10 mouse cellular contexts compared by ENCODE assay signal in genomic region chr16:34302063-34302462, GRCm38 (mm10).
DNase-seq lines count a peak whose midpoint lies in the region; ATAC-seq and TF ChIP-seq lines count a peak whose summit lies in the region.
"Had no signal": no experiment of that assay in that cellular context is flagged by ENCODE, and none has a peak within 500 bp of the region (broad histone marks: within the 10 kb centered on the region; RNA-seq: fewer than 3 reads in every experiment).

No protein-coding gene starts in this region.

- no peak for ATAC-seq in midbrain, postnatal 0 days (ENCODE audit: low FRiP score)
- ATAC-seq in midbrain, embryonic 16.5 days = no peak
- no peak for ATAC-seq in hindbrain, embryonic 14.5 days (ENCODE audit: low FRiP score)
- ATAC-seq: midbrain, embryonic 13.5 days had no signal

- H3K4me3 ChIP-seq in midbrain, postnatal 0 days (ENCODE audit: low read depth, low read length) = no peak overlapping the region
- no peak overlapping the region for H3K4me3 ChIP-seq in midbrain, embryonic 16.5 days (ENCODE audit: low read depth, low read length)
- H3K4me3 ChIP-seq in cortical plate, adult 2 months (ENCODE audit: insufficient read depth, low read length) = no peak overlapping the region
- no peak overlapping the region for H3K4me3 ChIP-seq in small intestine, adult 2 months (ENCODE audit: low read depth, low read length)
- H3K4me3 ChIP-seq in hindbrain, embryonic 14.5 days (replicated peaks; ENCODE audit: low read length) = no peak overlapping the region
- no peak overlapping the region for H3K4me3 ChIP-seq in hindbrain, embryonic 10.5 days
- H3K4me3 ChIP-seq: midbrain, embryonic 13.5 days had no signal

- 0 out of 2 replicates have a peak, but pooled peaks cover 10% of the 10 kb centered on the region for H3K36me3 ChIP-seq in midbrain, postnatal 0 days (ENCODE audit: insufficient read depth, low read length)
- 0 out of 2 replicates have a peak, but pooled peaks cover 8% of the 10 kb centered on the region for H3K36me3 ChIP-seq in midbrain, embryonic 16.5 days (ENCODE audit: control insufficient read depth, insufficient read depth, low read length)
- H3K36me3 ChIP-seq in small intestine, adult 2 months (ENCODE audit: control insufficient read depth, insufficient read depth, low read length) = no peaks in the 10 kb centered on the region
- H3K36me3 ChIP-seq in hindbrain, embryonic 14.5 days (replicated peaks; ENCODE audit: control insufficient read depth, insufficient read depth) = peaks cover 13% of the 10 kb centered on the region; the same call in 1 of the 2 replicates
- H3K36me3 ChIP-seq in hindbrain, embryonic 10.5 days = peaks cover 41% of the 10 kb centered on the region
- H3K36me3 ChIP-seq: G1E had no signal

- H3K4me2 ChIP-seq in midbrain, postnatal 0 days (ENCODE audit: low read depth, low read length, poor library complexity, severe bottlenecking) = no peak overlapping the region
- no peak overlapping the region for H3K4me2 ChIP-seq in midbrain, embryonic 16.5 days (ENCODE audit: low read length)
- no peak overlapping the region for H3K4me2 ChIP-seq in hindbrain, embryonic 14.5 days (replicated peaks)
- H3K4me2 ChIP-seq: midbrain, embryonic 13.5 days had no signal

- intact Hi-C loops in gastrocnemius, postnatal 14 days (cut with DNase I; ENCODE audit: low total_unique reads) = loop anchor here (10.0 kb wide), 1 partner anchor 303 kb away; no protein-coding TSS in a partner anchor

- TF ChIP-seq CTCF in midbrain, postnatal 0 days (IDR thresholded peaks at IDR 0.05) = peak; percentile 55
- TF ChIP-seq CTCF in cortical plate, adult 2 months (IDR thresholded peaks at IDR 0.05; ENCODE audit: extremely low read depth, insufficient read depth, low read length) = peak; percentile 58
- TF ChIP-seq CTCF in small intestine, adult 2 months (IDR thresholded peaks at IDR 0.05; ENCODE audit: extremely low read depth, insufficient read length, insufficient replicate concordance, low read depth, low read length) = peak; percentile 74; the same call in 1 of the 2 replicates

- H3K27ac ChIP-seq in midbrain, postnatal 0 days (ENCODE audit: low read depth, low read length) = no peak overlapping the region
- H3K27ac ChIP-seq in midbrain, embryonic 16.5 days (ENCODE audit: low read length) = no peak overlapping the region
- H3K27ac ChIP-seq in cortical plate, adult 2 months (ENCODE audit: insufficient read depth, low read length) = no peak overlapping the region
- H3K27ac ChIP-seq in small intestine, adult 2 months (ENCODE audit: insufficient read depth, low read depth, low read length) = no peak overlapping the region
- H3K27ac ChIP-seq in hindbrain, embryonic 14.5 days = no peak overlapping the region
- no peak overlapping the region for H3K27ac ChIP-seq in hindbrain, embryonic 10.5 days
- H3K27ac ChIP-seq: midbrain, embryonic 13.5 days had no signal

- no peaks in the 10 kb centered on the region for H3K9me3 ChIP-seq in midbrain, postnatal 0 days (ENCODE audit: low read length)
- H3K9me3 ChIP-seq in midbrain, embryonic 16.5 days (replicated peaks; ENCODE audit: control insufficient read depth, low read length, poor library complexity, severe bottlenecking) = no peaks in the 10 kb centered on the region
- H3K9me3 ChIP-seq in hindbrain, embryonic 14.5 days (ENCODE audit: control insufficient read depth, low read length) = no peaks in the 10 kb centered on the region
- H3K9me3 ChIP-seq in hindbrain, embryonic 10.5 days = no peaks in the 10 kb centered on the region
- H3K9me3 ChIP-seq: G1E; midbrain, embryonic 13.5 days had no signal

- H3K4me1 ChIP-seq in midbrain, postnatal 0 days (ENCODE audit: insufficient read depth, low read length) = no peaks in the 10 kb centered on the region
- peaks cover 5% of the 10 kb centered on the region; the same call in 1 of the 2 replicates for H3K4me1 ChIP-seq in midbrain, embryonic 16.5 days (ENCODE audit: control insufficient read depth, insufficient read depth, low read length)
- H3K4me1 ChIP-seq in cortical plate, adult 2 months (ENCODE audit: control insufficient read depth, insufficient read depth, low read length) = peaks cover 5% of the 10 kb centered on the region
- H3K4me1 ChIP-seq in small intestine, adult 2 months (ENCODE audit: control insufficient read depth, insufficient read depth, insufficient read length, low read length) = peaks cover 4% of the 10 kb centered on the region; the same call in 1 of the 2 replicates
- H3K4me1 ChIP-seq in hindbrain, embryonic 14.5 days (replicated peaks; ENCODE audit: control insufficient read depth, insufficient read depth, low read length) = no peaks in the 10 kb centered on the region
- H3K4me1 ChIP-seq in hindbrain, embryonic 10.5 days (replicated peaks) = 0 out of 2 replicates have a peak, but pooled peaks cover 3% of the 10 kb centered on the region

- peak; percentile 33 for DNase-seq in gastrocnemius, adult 18-20 months (ENCODE audit: low spot score)
- DNase-seq in gastrocnemius, postnatal 14 days = no peak
- no peak for DNase-seq in midbrain, postnatal 0 days (ENCODE audit: low spot score)
- DNase-seq in hindbrain, embryonic 14.5 days (ENCODE audit: low spot score) = no peak
- no peak for DNase-seq in hindbrain, embryonic 10.5 days (ENCODE audit: low spot score)

- TF ChIP-seq POLR2A in cortical plate, adult 2 months (IDR thresholded peaks at IDR 0.05; ENCODE audit: extremely low read depth, insufficient read depth, low read length) = no peak
- no peak for TF ChIP-seq POLR2A in small intestine, adult 2 months (IDR thresholded peaks at IDR 0.05; ENCODE audit: low read depth, low read length)

- 84% methylated on average over 1 of the region's 1 CpGs for WGBS in midbrain, postnatal 0 days
- 87% methylated on average over 1 of the region's 1 CpGs for WGBS in midbrain, embryonic 16.5 days
- 70% methylated on average over 1 of the region's 1 CpGs for WGBS in small intestine, adult 2 months
- 94% methylated on average over 1 of the region's 1 CpGs for WGBS in hindbrain, embryonic 14.5 days
- WGBS in hindbrain, embryonic 10.5 days = 89% methylated on average over 1 of the region's 1 CpGs

- H3K27me3 ChIP-seq in midbrain, postnatal 0 days (ENCODE audit: insufficient read depth, low read length) = no peaks in the 10 kb centered on the region
- no peaks in the 10 kb centered on the region for H3K27me3 ChIP-seq in midbrain, embryonic 16.5 days (ENCODE audit: control insufficient read depth, insufficient read depth, low read depth, low read length)
- H3K27me3 ChIP-seq in small intestine, adult 2 months (ENCODE audit: control insufficient read depth, insufficient read depth, low read length) = no peaks in the 10 kb centered on the region
- no peaks in the 10 kb centered on the region for H3K27me3 ChIP-seq in hindbrain, embryonic 14.5 days (ENCODE audit: control insufficient read depth, insufficient read depth, low read length)
- no peaks in the 10 kb centered on the region for H3K27me3 ChIP-seq in hindbrain, embryonic 10.5 days (ENCODE audit: insufficient read depth, poor library complexity, severe bottlenecking)
- H3K27me3 ChIP-seq: midbrain, embryonic 13.5 days had no signal

- no peak overlapping the region for H3K9ac ChIP-seq in midbrain, postnatal 0 days (replicated peaks; ENCODE audit: low read length, poor library complexity, severe bottlenecking)
- H3K9ac ChIP-seq in midbrain, embryonic 16.5 days (ENCODE audit: low read depth, low read length) = no peak overlapping the region
- H3K9ac ChIP-seq in hindbrain, embryonic 14.5 days = no peak overlapping the region
- H3K9ac ChIP-seq: midbrain, embryonic 13.5 days had no signal
